ENCODE assay signal across 9 mouse cellular contexts in the genomic region with DNA sequence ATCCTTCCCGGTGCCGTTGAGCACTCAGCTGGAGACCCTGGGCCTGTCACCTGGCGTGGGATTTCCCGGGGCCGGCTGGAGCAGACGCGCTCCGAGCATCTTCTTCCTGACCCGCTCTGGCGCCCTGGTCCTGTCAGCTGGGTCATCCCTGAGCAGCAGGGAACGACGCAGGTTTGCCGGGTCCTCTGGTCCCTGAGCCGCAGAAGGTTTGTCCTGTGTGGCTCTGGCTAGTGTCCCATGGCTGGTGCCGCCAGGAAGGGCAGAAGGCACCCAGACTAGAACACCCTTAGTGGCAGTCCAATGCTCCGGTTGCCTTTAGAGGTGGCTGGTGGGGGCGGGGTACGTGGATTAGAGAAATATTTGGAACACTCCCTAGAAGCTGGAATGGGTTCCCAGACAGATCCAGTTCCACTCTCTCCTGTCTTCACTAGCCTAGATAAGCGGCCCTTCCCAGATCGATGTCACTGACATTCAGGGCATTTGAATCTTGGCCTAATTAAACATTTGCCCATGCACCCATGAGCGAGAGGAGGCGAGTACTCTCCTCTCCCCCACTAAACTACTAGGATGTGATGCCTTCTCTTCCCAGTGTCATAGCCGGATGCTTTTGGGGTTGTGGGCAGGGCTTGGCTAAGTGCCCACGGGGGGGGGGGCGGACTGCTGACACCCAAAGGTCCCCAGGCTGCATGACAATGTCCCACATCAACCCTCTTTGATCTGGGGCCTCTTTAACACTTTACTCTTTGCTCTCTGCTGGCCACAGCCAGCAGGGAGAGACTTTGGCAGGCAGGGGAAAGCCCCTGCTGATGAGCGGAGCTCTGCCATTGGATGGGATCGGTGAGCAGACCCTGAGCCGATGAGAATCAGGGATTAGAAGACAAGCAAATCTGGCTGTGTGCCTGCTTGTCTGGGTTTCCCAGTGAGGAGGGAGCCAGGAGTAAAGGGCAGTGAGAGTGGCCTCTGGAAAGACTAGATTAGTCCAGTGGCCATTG. TPM values are rescaled to one million over a fixed set of nuclear protein-coding genes. Genes with fewer than 3 reads are reported as not detected.
DNase-seq lines count a peak whose midpoint lies in the region; ATAC-seq and TF ChIP-seq lines count a peak whose summit lies in the region.
"Had no signal": no experiment of that assay in that cellular context is flagged by ENCODE, and none has a peak within 500 bp of the region (broad histone marks: within the 10 kb centered on the region; RNA-seq: fewer than 3 reads in every experiment).

No protein-coding gene starts in this region.

- 0 out of 2 replicates have a peak, but pooled peaks cover 3% of the 10 kb centered on the region for H3K36me3 ChIP-seq in forebrain, postnatal 0 days (ENCODE audit: insufficient read depth)
- H3K36me3 ChIP-seq in hindbrain, embryonic 16.5 days (ENCODE audit: control insufficient read depth, insufficient read depth, low read length): no peaks in the 10 kb centered on the region
- H3K36me3 ChIP-seq in limb, embryonic 13.5 days: no peaks in the 10 kb centered on the region

- H3K27ac ChIP-seq in left cerebral cortex, adult 2 months: peak overlapping the region; percentile 88
- peak overlapping the region; percentile 77 for H3K27ac ChIP-seq in forebrain, postnatal 0 days (ENCODE audit: low read depth, low read length)
- H3K27ac ChIP-seq in hindbrain, embryonic 16.5 days (ENCODE audit: low read depth, low read length): peak overlapping the region; percentile 85
- H3K27ac ChIP-seq in limb, embryonic 13.5 days: no peak overlapping the region

- DNase-seq in left cerebral cortex, adult 2 months (ENCODE audit: extremely low spot score in 1 of 2, low spot score in 2 of 2): peak in 1 of 2 experiments; percentile 33
- no peak for DNase-seq in left cerebral cortex, adult 11 months (ENCODE audit: low spot score)
- peak; percentile 70 to 71 for DNase-seq in cerebellum, adult 18-20 months
- DNase-seq in forebrain, postnatal 0 days: peak; percentile 74
- peak; percentile 8 to 28 for DNase-seq in natural killer cell, adult 2 months (ENCODE audit: low spot score in 2 of 2)
- no peak for DNase-seq in spleen, adult 12 weeks (ENCODE audit: low spot score)

- TF ChIP-seq CTCF in left cerebral cortex, adult 2 months (IDR thresholded peaks at IDR 0.05): no peak
- peak; percentile 10; the same call in 1 of the 2 replicates for TF ChIP-seq CTCF in forebrain, postnatal 0 days (IDR thresholded peaks at IDR 0.05; ENCODE audit: low read depth)

- peak; percentile 39 for ATAC-seq in forebrain, postnatal 0 days
- ATAC-seq in hindbrain, embryonic 16.5 days: peak; percentile 60
- ATAC-seq in limb, embryonic 13.5 days (ENCODE audit: low FRiP score, low read depth): peak; percentile 43

- peak overlapping the region; percentile 65 for H3K4me2 ChIP-seq in forebrain, postnatal 0 days (ENCODE audit: low read depth)
- peak overlapping the region; percentile 98 for H3K4me2 ChIP-seq in hindbrain, embryonic 16.5 days (ENCODE audit: low read length)
- H3K4me2 ChIP-seq in limb, embryonic 13.5 days (replicated peaks): peak overlapping the region; percentile 96

- H3K9ac ChIP-seq in forebrain, postnatal 0 days: peak overlapping the region; percentile 69
- peak overlapping the region; percentile 83 for H3K9ac ChIP-seq in hindbrain, embryonic 16.5 days (ENCODE audit: low read depth, low read length)
- H3K9ac ChIP-seq in limb, embryonic 13.5 days: peak overlapping the region; percentile 66; the same call in 1 of the 2 replicates

- WGBS in forebrain, postnatal 0 days: 2% methylated on average over 28 of the region's 28 CpGs
- under 1% methylated on average over 28 of the region's 28 CpGs for WGBS in hindbrain, embryonic 16.5 days
- 1% methylated on average over 28 of the region's 28 CpGs for WGBS in limb, embryonic 13.5 days

- H3K27me3 ChIP-seq in forebrain, postnatal 0 days (ENCODE audit: insufficient read depth, low read length): no peaks in the 10 kb centered on the region
- H3K27me3 ChIP-seq in hindbrain, embryonic 16.5 days (replicated peaks; ENCODE audit: control insufficient read depth, insufficient read depth, low read length): no peaks in the 10 kb centered on the region
- peaks cover 24% of the 10 kb centered on the region for H3K27me3 ChIP-seq in limb, embryonic 13.5 days

- peak overlapping the region; percentile 64 for H3K4me3 ChIP-seq in left cerebral cortex, adult 2 months
- peak overlapping the region; percentile 61 for H3K4me3 ChIP-seq in forebrain, postnatal 0 days (ENCODE audit: low read depth, low read length)
- H3K4me3 ChIP-seq in hindbrain, embryonic 16.5 days (ENCODE audit: low read length): peak overlapping the region; percentile 69
- peak overlapping the region; percentile 50 for H3K4me3 ChIP-seq in limb, embryonic 13.5 days

- no peaks in the 10 kb centered on the region for H3K9me3 ChIP-seq in forebrain, postnatal 0 days (ENCODE audit: low read length)
- H3K9me3 ChIP-seq in hindbrain, embryonic 16.5 days (ENCODE audit: control insufficient read depth, low read length): no peaks in the 10 kb centered on the region
- H3K9me3 ChIP-seq in limb, embryonic 13.5 days: no peaks in the 10 kb centered on the region

- intact Hi-C loops in left cerebral cortex, adult 2 months (cut with DNase I): loop anchor here (5.0 kb wide), 1 partner anchor 46 kb away; a partner anchor contains a TSS

- peaks cover 12% of the 10 kb centered on the region for H3K4me1 ChIP-seq in forebrain, postnatal 0 days (ENCODE audit: insufficient read depth)
- H3K4me1 ChIP-seq in hindbrain, embryonic 16.5 days (ENCODE audit: control insufficient read depth, insufficient read depth, low read depth, low read length): peaks cover 6% of the 10 kb centered on the region
- H3K4me1 ChIP-seq in limb, embryonic 13.5 days: peaks cover 14% of the 10 kb centered on the region

RNA-seq across cellular contexts. Expression of a gene that starts 0.8 kb away (rescaled TPM):
- total RNA-seq in left cerebral cortex, adult 2 months (2021): 10 to 100 TPM; 10.9 to 12.0 TPM
- total RNA-seq in forebrain, postnatal 0 days (2014; rRNA removed): 5.2 and 5.6 TPM in 2 replicates
- polyA plus RNA-seq in forebrain, postnatal 0 days (2015; fragmentation: Nextera tagmentation; extraction: Ambion mirVana): 2.4 and 3.0 TPM in 2 replicates
- polyA plus RNA-seq in hindbrain, embryonic 16.5 days (2015; fragmentation: Nextera tagmentation; extraction: Ambion mirVana): 6.0 and 6.4 TPM in 2 replicates
- polyA plus RNA-seq in limb, embryonic 13.5 days (2015; fragmentation: Nextera tagmentation; extraction: Ambion mirVana): 0.59 and 0.94 TPM in 2 replicates

RNA-seq across cellular contexts. Expression of a gene that starts 23.6 kb away (rescaled TPM):
- 100 to 1,000 TPM in 1 of 2 experiments, 10 to 100 TPM in 1; 99.4 to 111 TPM for total RNA-seq in left cerebral cortex, adult 2 months (2021)
- total RNA-seq in forebrain, postnatal 0 days (2014; rRNA removed): 36.6 and 37.2 TPM in 2 replicates
- polyA plus RNA-seq in forebrain, postnatal 0 days (2015; fragmentation: Nextera tagmentation; extraction: Ambion mirVana): 88.3 and 93.8 TPM in 2 replicates
- 94.4 and 95.3 TPM in 2 replicates for polyA plus RNA-seq in hindbrain, embryonic 16.5 days (2015; fragmentation: Nextera tagmentation; extraction: Ambion mirVana)
- polyA plus RNA-seq in limb, embryonic 13.5 days (2015; fragmentation: Nextera tagmentation; extraction: Ambion mirVana): 101 and 104 TPM in 2 replicates

RNA-seq across cellular contexts. Expression of a gene that starts 45.5 kb away (rescaled TPM):
- not detected for total RNA-seq in left cerebral cortex, adult 2 months (2021)
- total RNA-seq in forebrain, postnatal 0 days (2014; rRNA removed): not detected in 2 replicates
- not detected in 2 replicates for polyA plus RNA-seq in forebrain, postnatal 0 days (2015; fragmentation: Nextera tagmentation; extraction: Ambion mirVana)
- polyA plus RNA-seq in hindbrain, embryonic 16.5 days (2015; fragmentation: Nextera tagmentation; extraction: Ambion mirVana): not detected in 2 replicates
- polyA plus RNA-seq in limb, embryonic 13.5 days (2015; fragmentation: Nextera tagmentation; extraction: Ambion mirVana): not detected in 2 replicates
- total RNA-seq: left cerebral cortex, postnatal 36 days had no signal

Comparison
In these comparisons a context has a peak if more than half of its experiments do, and no peak if none do; other contexts are left out.
1. DNase-seq: peak in cerebellum, adult 18-20 months (2 of 2), forebrain, postnatal 0 days (single experiment) and natural killer cell, adult 2 months (2 of 2); none in left cerebral cortex, adult 11 months (single experiment) and spleen, adult 12 weeks (single experiment).
2. Peak in every context shown above with its lines, with median percentiles within 50 percentile points of each other: H3K4me3 ChIP-seq, ATAC-seq, H3K4me2 ChIP-seq and H3K9ac ChIP-seq.